Mouse (Mus musculus): ENCODE data around the gene Akap6.
A peak's percentile ranks its signal among the peaks of the same experiment; 100 is the strongest.

Gene Akap6

DNA sequence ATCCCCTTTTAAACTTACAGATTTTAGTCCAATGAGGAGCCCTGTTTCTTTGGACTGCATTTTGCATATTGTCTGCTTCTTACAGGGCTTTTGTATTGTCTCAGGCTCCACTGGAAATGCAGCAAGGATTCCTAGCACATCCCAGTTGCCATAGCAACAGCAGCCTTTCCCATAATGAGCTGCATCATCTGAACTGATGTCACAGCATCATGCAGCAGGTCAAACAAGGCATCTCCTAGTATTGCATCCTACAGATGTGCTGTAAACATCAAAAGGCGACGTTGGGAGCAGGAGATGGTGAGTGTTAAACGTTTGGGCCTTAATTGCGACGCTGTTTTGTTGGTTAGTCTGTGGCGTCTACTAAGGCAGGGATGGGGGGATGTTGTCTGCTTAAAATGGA lies at the start of gene Akap6:
TSS of gene Akap6 (plus strand) at position 238 of the 400 bp plus-strand sequence.
- peak; percentile 88 for DNase-seq (ENCODE audit: low spot score)

DNA sequence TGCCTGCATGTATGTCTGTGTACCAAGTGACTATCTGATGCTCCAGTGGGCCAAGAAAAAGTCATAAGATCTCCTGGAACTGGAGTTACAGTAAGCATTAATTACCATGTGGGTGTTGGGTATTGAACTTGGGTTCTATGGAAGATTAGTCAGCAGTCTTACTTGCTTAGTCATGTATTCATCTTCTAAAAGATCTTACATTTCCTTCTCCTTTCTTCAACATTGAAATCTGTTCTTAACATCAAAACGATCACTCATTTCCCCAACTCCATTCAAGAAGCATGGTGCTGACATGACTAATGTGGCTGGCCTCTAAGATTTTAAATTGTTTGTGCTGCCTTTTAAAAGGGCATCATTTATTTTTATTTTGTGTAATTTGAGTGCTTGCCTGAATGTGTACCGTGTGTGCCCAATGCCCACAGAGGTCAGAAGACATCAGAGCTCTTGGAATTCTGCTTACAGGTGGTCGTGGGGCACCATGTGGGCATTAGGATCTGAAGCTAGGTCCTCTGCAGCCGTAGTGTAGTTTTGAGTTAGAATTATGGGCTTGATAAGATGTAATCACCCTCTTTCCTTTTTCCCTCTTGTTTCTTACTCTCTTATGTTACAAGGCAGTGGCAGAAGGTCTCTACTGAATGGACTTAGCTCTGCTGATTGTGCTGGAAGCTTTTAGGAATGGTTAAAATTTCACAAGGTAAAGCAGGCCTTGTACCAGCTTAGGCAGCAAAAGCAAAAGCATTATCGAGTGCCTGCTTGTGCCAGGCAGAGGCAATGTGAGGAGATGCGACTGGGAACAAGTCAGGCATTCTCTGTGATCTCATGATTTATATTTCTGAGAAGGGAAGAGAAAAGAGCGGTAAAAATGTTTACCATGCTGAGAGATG lies 36.0 kb upstream of the Akap6 start:
- DNase-seq (ENCODE audit: low spot score), result no peak

DNA sequence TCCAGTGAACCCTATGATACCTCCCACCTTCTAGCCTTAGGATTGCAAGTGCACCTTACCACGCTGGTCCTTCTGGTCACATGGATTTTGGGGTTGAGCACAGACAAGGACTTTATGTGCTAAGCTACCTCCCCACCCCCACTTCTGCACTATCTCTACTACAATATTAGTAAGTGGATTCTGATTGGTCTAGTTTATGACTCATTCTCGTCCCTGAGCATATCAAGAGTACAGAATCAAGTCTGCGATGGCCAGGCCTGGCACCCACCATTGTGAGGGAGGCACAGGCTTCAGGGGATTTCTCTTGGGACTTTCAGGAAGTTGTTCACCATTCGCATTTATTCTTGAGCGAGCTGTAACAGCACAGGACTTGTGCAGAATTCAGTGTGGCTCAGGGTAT lies 34.2 kb upstream of the Akap6 start:
- no peak for DNase-seq (ENCODE audit: low spot score)

DNA sequence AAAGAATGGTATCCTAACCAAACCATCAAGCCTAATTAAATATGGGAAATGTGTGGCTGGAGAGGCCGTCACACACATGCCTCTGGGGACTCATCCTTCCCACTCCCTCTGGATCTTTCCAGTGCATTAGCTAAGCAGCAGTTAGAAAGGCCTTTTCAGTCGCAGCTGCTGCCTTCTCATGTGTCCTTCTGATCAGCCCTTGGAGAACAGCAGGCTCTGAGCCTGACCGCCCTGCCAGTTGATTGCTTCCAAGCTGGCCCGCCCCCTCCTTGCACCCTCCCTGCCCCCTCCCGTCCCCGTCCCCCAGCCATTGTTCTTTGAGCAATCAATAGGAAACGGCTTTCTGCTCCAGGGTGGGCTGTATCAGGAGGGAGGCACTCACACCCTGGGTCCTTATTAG lies 27.7 kb upstream of the Akap6 start:
- DNase-seq (ENCODE audit: low spot score), result peak; percentile 5

DNA sequence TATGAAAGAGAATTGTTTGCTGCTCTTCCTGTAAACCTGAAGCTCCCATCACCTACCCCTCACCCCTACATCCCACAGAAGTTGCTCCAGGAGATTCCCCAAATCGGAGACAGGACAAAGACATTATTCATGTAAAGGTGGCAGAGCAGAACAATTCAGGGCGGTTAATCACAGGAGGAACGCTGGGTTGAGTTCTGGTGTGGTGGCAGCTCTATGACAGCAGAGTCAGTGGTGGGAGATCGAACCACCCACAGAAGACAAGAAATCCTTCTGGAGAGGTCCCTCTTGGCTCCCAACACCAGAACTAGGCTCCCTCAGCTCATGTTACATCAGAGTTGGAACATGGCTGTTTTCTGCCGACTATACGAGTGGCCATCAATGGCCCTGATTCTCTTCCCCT lies 27.2 kb upstream of the Akap6 start:
- no peak for DNase-seq (ENCODE audit: low spot score)

DNA sequence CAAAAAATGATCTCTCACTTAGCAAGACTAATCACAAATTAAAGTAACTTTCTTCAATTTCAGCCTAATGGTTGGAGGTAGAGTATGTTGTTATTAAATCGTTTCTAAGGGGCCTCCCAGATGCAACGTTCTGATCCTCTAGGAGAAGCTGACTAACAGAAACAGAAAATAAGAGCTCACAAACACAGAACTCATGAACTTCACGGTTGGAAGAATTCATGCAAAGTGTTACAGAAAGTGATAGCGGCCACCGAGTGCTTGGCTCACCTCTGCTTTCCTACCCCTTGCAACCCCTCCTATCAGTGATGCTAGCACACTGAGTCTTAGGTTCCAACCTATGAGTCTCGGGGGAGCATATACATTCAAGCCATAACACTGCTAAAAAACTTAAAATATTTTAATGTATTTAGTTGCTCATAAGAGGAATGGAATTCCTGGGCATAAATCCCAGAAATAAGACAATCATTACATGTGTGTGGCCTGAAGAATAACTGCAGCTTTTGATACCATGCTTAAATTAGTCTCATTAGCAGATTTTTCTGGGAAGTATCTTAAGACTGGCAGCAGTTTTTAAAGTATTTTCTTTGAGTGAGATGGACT lies 25.7 kb upstream of the Akap6 start:
- no peak for DNase-seq (ENCODE audit: low spot score)

DNA sequence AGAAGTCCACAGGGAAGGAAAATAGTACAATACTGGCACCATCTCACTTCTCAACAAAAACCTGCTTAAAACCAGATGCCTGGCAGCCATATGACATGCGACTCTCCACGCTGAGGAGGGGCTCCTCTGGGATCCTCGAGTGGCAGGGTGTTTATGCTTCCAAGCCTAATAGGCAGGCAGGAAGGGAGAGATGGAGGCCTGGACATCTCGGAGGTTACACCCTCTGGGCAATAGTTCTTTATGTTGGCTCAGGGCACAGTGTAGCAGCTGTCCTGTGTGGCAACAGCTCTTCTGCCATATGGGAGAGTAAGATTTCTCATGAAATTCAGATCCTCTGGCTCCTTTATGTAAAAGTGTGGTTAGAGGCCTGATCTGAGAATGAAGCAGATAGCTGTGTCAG lies 24.2 kb upstream of the Akap6 start:
- DNase-seq (ENCODE audit: low spot score), result no peak

DNA sequence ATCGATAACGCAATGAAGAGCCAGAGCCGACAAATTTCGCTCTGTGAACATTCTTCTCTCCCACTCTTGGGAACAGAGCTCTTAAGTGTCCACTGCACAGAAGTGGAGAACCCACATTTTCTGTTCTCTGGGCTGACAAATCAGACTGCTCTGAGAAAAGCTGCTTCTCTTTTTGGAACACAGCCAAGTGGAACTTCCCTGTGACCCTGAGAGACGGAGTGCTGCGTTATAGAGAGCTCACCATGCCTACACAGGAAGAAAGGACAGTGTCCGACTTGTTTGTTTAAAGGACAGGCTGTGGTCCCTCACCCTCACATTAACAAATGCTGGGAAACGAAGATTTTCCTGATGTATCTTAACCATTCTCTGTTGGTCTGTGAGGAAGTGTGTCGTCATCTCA lies 11.8 kb upstream of the Akap6 start:
- no peak for DNase-seq (ENCODE audit: low spot score)

DNA sequence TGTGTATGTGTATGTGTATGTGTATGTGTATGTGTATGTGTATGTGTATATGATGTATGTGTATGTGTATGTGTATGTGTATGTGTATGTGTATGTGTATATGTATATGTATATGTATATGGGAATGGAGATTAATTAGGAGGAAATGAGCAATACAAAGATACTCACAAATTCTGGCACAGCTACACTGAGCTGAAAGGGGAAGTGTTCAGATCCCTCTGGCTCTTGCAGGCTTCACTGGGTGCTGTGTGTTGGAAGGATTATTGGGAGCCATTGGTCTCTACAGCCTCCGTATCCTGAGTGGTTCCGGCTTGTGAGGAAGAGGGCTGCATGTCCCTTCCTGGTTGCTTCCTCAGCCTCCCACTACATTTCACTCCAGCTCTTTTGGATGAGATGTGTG lies 10.5 kb upstream of the Akap6 start:
- DNase-seq (ENCODE audit: low spot score), result no peak

DNA sequence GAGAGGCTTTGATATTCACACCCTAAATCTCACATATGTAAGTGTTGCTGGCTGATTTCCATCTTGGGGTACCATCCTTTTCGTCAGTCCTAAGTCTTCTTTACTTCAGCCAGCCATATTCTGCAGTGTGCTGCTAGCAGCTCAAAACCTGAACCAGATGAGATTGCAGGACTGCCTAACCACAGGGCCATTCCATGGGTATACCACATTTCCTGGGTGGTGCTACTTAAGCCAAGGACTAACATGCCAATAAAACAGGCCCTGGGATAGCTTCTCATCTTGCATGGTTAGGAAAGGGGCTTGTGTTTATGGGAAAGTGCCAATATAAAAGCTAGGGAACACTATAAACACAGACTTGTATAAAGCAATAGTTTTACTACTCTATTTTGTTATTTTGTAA lies 7.6 kb upstream of the Akap6 start:
- no peak for DNase-seq (ENCODE audit: low spot score)

DNA sequence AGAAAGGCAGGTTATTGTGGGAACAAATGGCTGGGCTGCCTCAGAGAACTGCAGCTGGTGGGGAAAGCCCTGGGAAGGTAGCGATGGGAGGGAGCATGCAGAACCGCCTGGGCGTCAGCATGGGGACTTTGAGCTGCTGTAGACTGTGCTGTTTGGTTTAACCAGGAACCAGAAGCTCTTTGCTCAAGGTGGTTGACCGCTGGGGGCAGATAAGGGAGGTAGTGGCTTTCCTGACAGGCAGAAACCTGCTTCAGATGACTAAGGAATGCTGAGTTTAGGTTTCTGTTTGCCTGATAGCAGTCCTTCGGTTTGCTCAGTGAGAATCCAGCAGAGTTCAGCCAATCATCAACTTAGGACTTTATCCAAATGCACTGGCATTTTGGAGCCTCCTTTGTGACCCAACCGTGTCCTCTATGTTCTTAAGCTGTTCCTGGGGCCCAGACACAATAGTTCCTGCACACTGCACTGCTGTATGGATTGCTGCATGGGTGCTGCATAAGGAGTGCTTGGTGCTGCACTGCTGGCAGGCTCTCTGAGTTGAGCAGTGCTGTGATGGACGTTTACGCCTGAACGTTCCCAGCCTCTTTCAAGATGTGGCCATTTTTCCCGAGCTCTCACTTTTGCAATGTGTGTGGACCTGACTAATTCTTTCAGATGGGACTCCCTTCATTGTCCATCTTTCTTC lies 6.8 kb upstream of the Akap6 start:
- DNase-seq (ENCODE audit: low spot score), result no peak

DNA sequence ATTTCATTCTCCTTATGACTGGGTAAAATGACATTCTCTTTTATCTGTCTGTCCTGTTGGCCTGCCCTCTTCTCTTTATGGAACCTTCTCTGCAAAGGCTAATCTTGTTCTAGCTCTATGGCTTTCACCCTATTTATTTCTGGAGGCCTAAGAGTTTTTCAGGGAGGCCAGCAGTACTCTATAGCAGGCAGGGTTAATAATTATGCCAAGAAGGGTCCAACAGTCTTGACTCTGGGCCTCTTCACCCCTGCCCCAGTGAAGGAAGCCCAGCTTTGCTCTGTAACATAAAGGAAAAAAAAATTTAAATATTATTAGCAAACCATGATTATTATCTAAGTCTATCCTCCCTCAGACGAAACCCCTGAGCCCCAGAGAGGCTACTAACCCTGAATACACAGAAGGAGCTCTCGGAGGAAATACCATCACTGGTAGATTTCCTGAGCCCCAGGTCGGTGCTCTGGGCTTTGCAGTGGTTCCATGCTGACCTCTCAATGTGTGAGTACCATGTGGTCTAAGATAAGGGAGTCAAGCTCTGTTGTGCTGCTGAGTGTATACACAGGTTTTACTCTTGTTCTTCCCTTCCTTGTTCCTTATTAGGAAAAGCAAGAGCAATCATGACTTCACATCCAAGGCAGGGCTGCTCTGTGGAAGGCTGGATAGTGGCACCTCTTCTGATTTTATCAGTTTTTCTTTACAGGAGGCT lies 1.6 kb upstream of the Akap6 start:
- DNase-seq (ENCODE audit: low spot score), result no peak

DNA sequence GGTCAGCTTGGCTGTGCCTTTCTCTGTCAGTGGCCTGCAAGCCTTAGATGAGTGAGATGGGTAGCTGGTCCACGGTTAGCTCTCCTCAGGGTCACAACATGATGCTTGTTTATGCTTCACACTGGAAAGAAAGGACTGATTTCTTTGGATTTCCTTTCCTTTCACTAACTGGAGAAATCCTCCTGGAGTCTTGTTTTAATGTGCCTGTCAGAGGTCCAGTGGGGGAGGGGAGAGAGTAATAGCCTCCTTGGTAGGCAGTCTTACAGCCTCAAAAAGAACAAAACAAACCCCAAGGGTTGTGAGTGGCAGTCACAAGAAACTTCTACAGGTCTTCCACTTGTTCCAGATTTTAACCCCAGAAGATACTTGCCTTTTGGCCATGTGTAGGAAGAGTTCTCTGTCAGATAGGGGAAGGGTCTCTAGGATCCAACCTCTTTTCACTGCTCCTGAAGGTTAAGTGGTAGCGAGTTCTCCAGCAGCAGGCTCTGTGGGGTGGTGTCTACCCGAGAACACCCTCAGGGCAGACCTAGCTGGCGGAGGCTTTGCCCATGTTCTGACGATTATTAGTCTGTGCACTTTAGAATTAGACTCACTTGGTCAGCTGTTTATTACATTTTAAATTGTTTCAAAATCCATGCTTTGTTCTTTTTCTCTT lies 780 bp upstream of the Akap6 start:
- DNase-seq (ENCODE audit: low spot score), result no peak

DNA sequence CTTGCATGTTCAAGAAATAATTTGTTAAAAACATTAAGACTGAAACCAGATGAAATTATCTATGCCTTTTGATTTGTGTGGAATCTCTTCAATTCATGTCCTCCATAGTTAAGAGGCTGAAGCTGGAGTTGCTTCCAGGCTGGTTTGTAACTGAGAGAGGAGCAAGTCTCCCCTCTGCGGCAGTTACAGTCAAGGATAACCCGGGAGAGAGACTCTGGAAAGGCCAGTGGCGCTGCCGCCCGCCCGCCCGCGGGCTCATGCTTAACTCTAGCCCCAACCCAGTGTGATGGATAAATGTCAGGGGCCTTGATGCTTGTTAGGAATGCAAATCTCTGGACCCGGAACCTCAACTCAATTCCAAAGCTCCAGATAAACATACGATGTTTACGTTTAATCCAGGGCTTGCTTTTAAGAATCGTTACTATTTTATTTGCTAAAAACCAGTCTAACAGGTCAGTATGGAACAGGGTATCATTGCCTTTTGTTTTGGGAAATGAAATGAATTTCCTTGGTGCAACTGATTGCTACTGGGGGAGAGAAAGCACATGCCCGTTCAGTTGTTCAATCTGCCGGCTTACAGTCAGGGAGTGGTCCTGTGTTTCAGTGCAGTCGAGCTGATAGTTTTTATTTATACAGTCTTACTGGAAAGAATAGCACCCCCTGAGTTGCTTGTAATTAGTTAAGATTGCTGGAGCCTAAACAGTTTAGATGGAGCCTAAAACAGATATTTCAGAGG lies 946 bp downstream of the Akap6 start:
- no peak for DNase-seq (ENCODE audit: low spot score)

DNA sequence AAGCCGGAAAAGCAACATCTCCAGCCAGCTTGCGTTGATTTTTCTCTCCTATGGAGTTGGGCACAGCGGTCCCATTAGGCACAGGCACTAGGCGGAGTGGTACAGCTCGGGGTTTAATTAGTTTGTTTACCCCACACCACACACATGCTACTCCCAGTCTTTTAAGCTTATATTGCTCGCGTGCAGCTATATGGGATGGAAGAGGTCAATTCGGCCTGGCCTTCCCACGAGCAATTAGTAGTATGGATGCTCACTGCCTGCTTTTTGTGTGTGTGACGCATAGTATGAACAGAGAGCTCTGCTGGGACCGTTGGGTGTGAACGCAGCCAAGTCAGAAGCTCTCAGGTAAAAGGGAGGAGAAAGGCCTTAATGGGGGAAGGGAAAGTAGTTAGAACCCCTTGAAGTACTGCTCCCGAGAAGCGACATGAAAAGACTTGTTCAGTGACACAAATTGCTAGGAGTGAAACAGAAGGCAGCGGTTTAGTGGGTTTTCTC lies 1.6 kb downstream of the Akap6 start:
- no peak for DNase-seq (ENCODE audit: low spot score)

DNA sequence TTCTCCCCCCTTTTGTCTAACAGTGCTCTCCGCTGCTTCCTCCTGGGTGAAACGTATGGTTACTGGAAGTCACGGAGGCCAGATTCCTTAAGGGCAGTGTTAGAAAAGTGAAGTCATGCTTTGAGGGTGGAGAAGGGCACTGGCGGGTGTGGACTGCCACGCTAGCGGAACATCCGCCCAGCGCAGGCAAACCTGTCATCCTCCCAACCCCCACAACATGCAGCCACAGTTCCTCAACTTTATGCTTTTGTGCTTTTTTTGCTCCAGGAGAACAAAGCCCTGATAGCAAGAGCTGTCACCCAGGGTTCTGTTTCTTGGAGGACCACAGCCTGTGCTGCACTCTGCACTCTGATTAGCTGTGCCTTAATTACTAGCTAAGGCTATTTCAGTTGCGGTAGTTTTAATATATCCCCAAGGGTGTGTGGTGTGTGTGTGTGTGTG lies 2.0 kb downstream of the Akap6 start:
- no peak for DNase-seq (ENCODE audit: low spot score)

DNA sequence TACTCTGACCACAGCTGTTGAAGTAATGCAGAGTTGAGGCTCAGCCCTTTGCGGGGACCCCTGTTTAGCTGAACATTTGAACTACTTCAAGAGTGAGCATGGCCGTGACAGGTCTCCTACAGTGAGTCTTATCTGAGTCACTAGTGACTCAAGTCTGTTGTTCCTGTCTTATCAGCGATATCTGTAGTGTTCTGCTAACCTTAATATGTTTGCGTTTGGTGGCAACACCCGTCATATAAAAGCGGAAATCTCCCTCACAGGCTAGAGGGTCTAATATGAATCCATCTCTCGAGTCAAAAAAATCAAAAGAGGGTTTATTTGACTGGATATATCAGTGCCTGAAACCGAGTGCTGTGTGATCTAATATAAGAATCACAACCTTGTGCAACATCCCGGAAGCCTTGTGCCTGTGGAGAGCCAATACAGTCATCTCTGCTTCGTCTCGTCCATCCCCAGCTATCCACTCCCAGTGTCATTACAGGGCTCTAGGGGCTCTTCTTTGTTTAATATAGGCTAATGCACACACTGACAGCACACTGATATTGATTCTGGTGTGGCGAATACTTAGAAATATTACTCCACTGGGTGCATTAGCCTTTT lies 3.3 kb downstream of the Akap6 start:
- DNase-seq (ENCODE audit: low spot score), result no peak

DNA sequence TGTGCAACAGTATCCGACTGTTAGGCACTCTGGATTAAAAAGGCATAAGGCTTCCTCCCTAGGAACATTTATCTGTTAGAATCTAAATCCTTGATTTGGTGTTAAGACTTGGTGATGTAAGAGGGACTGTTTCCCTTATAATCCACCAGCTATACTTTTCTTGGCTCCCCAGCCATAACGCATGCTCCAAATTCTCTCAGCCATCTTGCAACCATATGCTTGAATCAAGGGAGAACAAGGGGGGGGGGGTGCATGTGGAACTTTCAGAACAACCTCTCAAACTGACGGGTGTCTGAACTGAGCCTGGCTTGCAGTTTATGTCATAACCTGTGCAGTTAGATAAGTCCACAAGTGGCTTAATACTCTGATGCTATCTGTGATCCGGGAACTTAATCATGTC lies 4.9 kb downstream of the Akap6 start:
- DNase-seq (ENCODE audit: low spot score), result no peak

DNA sequence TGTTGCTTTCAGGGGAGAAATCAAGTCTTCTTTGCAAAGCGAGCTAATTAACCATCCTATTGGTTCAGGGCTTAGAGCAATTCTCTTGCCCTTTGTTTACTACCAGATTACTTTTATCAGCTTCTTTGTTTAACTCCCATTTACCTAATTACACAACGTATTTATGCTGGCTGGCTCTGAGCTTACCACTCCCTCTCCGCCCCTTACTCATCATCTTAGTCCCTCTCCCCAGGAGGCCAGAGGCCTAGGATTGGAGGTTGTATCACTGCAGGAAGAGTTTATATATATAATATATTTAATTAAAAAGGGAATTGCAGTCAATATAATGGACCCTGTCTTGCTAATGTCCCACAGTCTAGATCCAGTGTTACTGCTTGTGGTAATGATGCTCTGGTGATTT lies 5.6 kb downstream of the Akap6 start:
- DNase-seq (ENCODE audit: low spot score), result no peak

DNA sequence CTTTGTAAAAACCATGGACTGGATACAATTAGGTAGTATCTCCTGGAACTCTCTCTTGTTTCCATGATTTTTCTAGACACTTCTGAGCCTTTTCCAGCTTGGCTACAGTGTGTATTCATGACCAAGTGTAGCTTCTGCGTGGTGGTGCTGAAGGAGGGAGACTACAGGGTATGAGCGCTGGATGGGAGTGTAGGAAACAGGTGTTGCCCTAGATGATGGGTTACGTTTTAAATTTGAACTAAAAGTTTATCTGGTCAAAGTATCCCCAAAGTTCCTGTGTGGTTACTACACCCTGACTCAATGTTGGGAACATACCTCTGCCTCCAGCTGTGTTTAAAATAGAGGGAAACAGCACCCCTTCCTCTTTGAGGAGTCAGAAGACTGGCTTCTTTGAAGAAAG lies 12.2 kb downstream of the Akap6 start:
- DNase-seq (ENCODE audit: low spot score), result no peak
